Mouse (Mus musculus): ENCODE results near the gene Heatr5b. TPM values are rescaled to one million over a fixed set of nuclear protein-coding genes. Genes with fewer than 3 reads are reported as not detected.

Gene Heatr5b
- polyA plus RNA-seq, 1 experiment, result 19.6 TPM

- TF ChIP-seq POLR2A (IDR thresholded peaks at IDR 0.05; ENCODE audit: borderline replicate concordance, low read depth, low read length), result no peak
- no peak for TF ChIP-seq CTCF (IDR thresholded peaks at IDR 0.05; ENCODE audit: low read depth, low read length)
- peak within 1 kb of the TSS; percentile 96 for H3K27ac ChIP-seq (ENCODE audit: insufficient read depth, low read depth, low read length)
- H3K4me1 ChIP-seq (ENCODE audit: control insufficient read depth, insufficient read depth, low read length), result peaks cover 11% of the 10 kb centered on the region
- H3K4me3 ChIP-seq (ENCODE audit: insufficient read depth, low read length), result peak within 1 kb of the TSS; percentile 88
Observed at GRCm38 (mm10) chr17:78737096-78737495, 98.1 kb downstream of the Heatr5b start, which contains the start of gene Strn. TSS of gene Strn (minus strand) at chr17:78737196.

GRCm38 (mm10) chr17:78736473-78736988 lies 98.6 kb downstream of the Heatr5b start:
- Histone ChIP-seq H3K4me3 (ENCODE audit: insufficient read depth, low read length) (peak overlapping the region; percentile 88), H3K27ac (ENCODE audit: insufficient read depth, low read depth, low read length) (peak overlapping the region; percentile 96), H3K4me1 (ENCODE audit: control insufficient read depth, insufficient read depth, low read length) (peaks cover 11% of the 10 kb centered on the region)
- TF ChIP-seq POLR2A (IDR thresholded peaks at IDR 0.05; ENCODE audit: borderline replicate concordance, low read depth, low read length) (0 out of 2 replicates have a peak, but pooled peaks have one; percentile 46), CTCF (IDR thresholded peaks at IDR 0.05; ENCODE audit: low read depth, low read length) (no peak)

- Histone ChIP-seq H3K4me3 (ENCODE audit: insufficient read depth, low read length) (peak overlapping the region; percentile 78), H3K27ac (ENCODE audit: insufficient read depth, low read depth, low read length) (peak overlapping the region; percentile 68), H3K4me1 (ENCODE audit: control insufficient read depth, insufficient read depth, low read length) (peaks cover 11% of the 10 kb centered on the region)
- TF ChIP-seq CTCF (IDR thresholded peaks at IDR 0.05; ENCODE audit: low read depth, low read length) (no peak), POLR2A (IDR thresholded peaks at IDR 0.05; ENCODE audit: borderline replicate concordance, low read depth, low read length) (no peak)
Observed at GRCm38 (mm10) chr17:78735731-78736472, 99.3 kb downstream of the Heatr5b start.

GRCm38 (mm10) chr17:78734806-78735205 lies 100.4 kb downstream of the Heatr5b start:
- Histone ChIP-seq H3K27ac (ENCODE audit: insufficient read depth, low read depth, low read length) (no peak overlapping the region), H3K4me1 (ENCODE audit: control insufficient read depth, insufficient read depth, low read length) (peaks cover 9% of the 10 kb centered on the region), H3K4me3 (ENCODE audit: insufficient read depth, low read length) (no peak overlapping the region)
- TF ChIP-seq POLR2A (IDR thresholded peaks at IDR 0.05; ENCODE audit: borderline replicate concordance, low read depth, low read length), result no peak
- no peak for TF ChIP-seq CTCF (IDR thresholded peaks at IDR 0.05; ENCODE audit: low read depth, low read length)

GRCm38 (mm10) chr17:78732056-78732455 lies 103.1 kb downstream of the Heatr5b start:
- Histone ChIP-seq H3K4me1 (ENCODE audit: control insufficient read depth, insufficient read depth, low read length) (peaks cover 6% of the 10 kb centered on the region), H3K27ac (ENCODE audit: insufficient read depth, low read depth, low read length) (no peak overlapping the region), H3K4me3 (ENCODE audit: insufficient read depth, low read length) (no peak overlapping the region)
- TF ChIP-seq CTCF (IDR thresholded peaks at IDR 0.05; ENCODE audit: low read depth, low read length), result no peak
- TF ChIP-seq POLR2A (IDR thresholded peaks at IDR 0.05; ENCODE audit: borderline replicate concordance, low read depth, low read length), result no peak

- Histone ChIP-seq H3K27ac (ENCODE audit: insufficient read depth, low read depth, low read length) (no peak overlapping the region), H3K4me1 (ENCODE audit: control insufficient read depth, insufficient read depth, low read length) (no peaks in the 10 kb centered on the region), H3K4me3 (ENCODE audit: insufficient read depth, low read length) (no peak overlapping the region)
- no peak for TF ChIP-seq CTCF (IDR thresholded peaks at IDR 0.05; ENCODE audit: low read depth, low read length)
- TF ChIP-seq POLR2A (IDR thresholded peaks at IDR 0.05; ENCODE audit: borderline replicate concordance, low read depth, low read length), result no peak
Observed at GRCm38 (mm10) chr17:78726746-78727449, 108.3 kb downstream of the Heatr5b start.

GRCm38 (mm10) chr17:78724461-78725055 lies 110.6 kb downstream of the Heatr5b start:
- H3K4me3 ChIP-seq (ENCODE audit: insufficient read depth, low read length), result no peak overlapping the region
- H3K27ac ChIP-seq (ENCODE audit: insufficient read depth, low read depth, low read length), result no peak overlapping the region
- no peaks in the 10 kb centered on the region for H3K4me1 ChIP-seq (ENCODE audit: control insufficient read depth, insufficient read depth, low read length)
- TF ChIP-seq POLR2A (IDR thresholded peaks at IDR 0.05; ENCODE audit: borderline replicate concordance, low read depth, low read length) (no peak), CTCF (IDR thresholded peaks at IDR 0.05; ENCODE audit: low read depth, low read length) (no peak)

GRCm38 (mm10) chr17:78721690-78722089 lies 113.5 kb downstream of the Heatr5b start:
- Histone ChIP-seq H3K27ac (ENCODE audit: insufficient read depth, low read depth, low read length) (no peak overlapping the region), H3K4me1 (ENCODE audit: control insufficient read depth, insufficient read depth, low read length) (no peaks in the 10 kb centered on the region), H3K4me3 (ENCODE audit: insufficient read depth, low read length) (no peak overlapping the region)
- TF ChIP-seq CTCF (IDR thresholded peaks at IDR 0.05; ENCODE audit: low read depth, low read length) (no peak), POLR2A (IDR thresholded peaks at IDR 0.05; ENCODE audit: borderline replicate concordance, low read depth, low read length) (no peak)

GRCm38 (mm10) chr17:78719086-78719485 lies 116.1 kb downstream of the Heatr5b start:
- no peak for TF ChIP-seq CTCF (IDR thresholded peaks at IDR 0.05; ENCODE audit: low read depth, low read length)
- H3K4me1 ChIP-seq (ENCODE audit: control insufficient read depth, insufficient read depth, low read length), result no peaks in the 10 kb centered on the region
- H3K4me3 ChIP-seq (ENCODE audit: insufficient read depth, low read length), result no peak overlapping the region
- H3K27ac ChIP-seq (ENCODE audit: insufficient read depth, low read depth, low read length), result no peak overlapping the region

Data from bone marrow macrophage, adult 2 months (primary cell).